Mouse (Mus musculus) G1E (cell line): ENCODE measurements around the gene Hs3st4. TPM values are rescaled to one million over a fixed set of nuclear protein-coding genes. Genes with fewer than 3 reads are reported as not detected.

Experiments
- ATAC-seq: 2 replicates; pipeline ENCODE4 v1.8.0; 2016; ENCODE audit warnings: mild to moderate bottlenecking; ENCODE audit not compliant: insufficient number of reproducible peaks, poor library complexity, low FRiP score, severe bottlenecking; ENCODE audit errors: extremely low read depth
- DNase-seq: peaks from one replicate; pipeline ENCODE4 v3.0.0; 2012; ENCODE audit warnings: low spot score
- H3K27me3 ChIP-seq: 2 replicates; pipeline ENCODE4 v1.6.1; 2012; ENCODE audit warnings: mild to moderate bottlenecking, low read length, inconsistent platforms; ENCODE audit not compliant: insufficient read depth
- H3K36me3 ChIP-seq: replicated peaks from 2 replicates; pipeline ENCODE3; 2012; ENCODE audit warnings: mild to moderate bottlenecking, inconsistent platforms
- H3K4me1 ChIP-seq: 2 replicates; pipeline ENCODE4 v1.6.1; 2012; ENCODE audit warnings: low read depth, low read length, inconsistent platforms, mixed read lengths; ENCODE audit not compliant: insufficient read depth
- H3K4me3 ChIP-seq: 2 replicates; pipeline ENCODE4 v1.5.1; 2012; ENCODE audit warnings: low read depth, mild to moderate bottlenecking, inconsistent platforms, low read length, moderate library complexity, mixed read lengths
- H3K9me3 ChIP-seq: replicated peaks from 2 replicates; pipeline ENCODE4 v1.6.1; 2012; ENCODE audit warnings: inconsistent platforms
- CTCF ChIP-seq: IDR thresholded peaks from 2 replicates; pipeline ENCODE4 v1.5.1; 2012; ENCODE audit warnings: low read depth, low read length, inconsistent platforms, mixed read lengths
- GATA1 ChIP-seq: IDR thresholded peaks from 2 replicates; pipeline ENCODE4 v1.6.1; 2012; ENCODE audit warnings: borderline replicate concordance, low read length, inconsistent platforms, mixed read lengths
- GATA2 ChIP-seq: IDR thresholded peaks from 2 replicates; pipeline ENCODE4 v1.6.1; 2012; ENCODE audit warnings: low read depth, low read length, inconsistent platforms, borderline replicate concordance
- POLR2AphosphoS5 ChIP-seq: IDR thresholded peaks from 2 replicates; pipeline ENCODE4 v1.6.1; 2012; ENCODE audit warnings: low read depth, low read length, inconsistent platforms; ENCODE audit not compliant: insufficient replicate concordance
- TAL1 ChIP-seq: conservative IDR thresholded peaks from 2 replicates; pipeline ENCODE4 v1.6.1; 2012; ENCODE audit warnings: low read depth, low read length, inconsistent platforms, mixed read lengths
- polyA plus RNA-seq: library from polyadenylated mRNA; stranded (reverse); fragments of >175 nt; gene quantifications from 2 replicates; pipeline ENCODE4 v1.2.3, GENCODE M21; 2012
- total RNA-seq, 2 experiments: library from RNA; stranded (forward) in 1 of 2; stranded (reverse) in 1 of 2; fragments of 200-1000 nt in 1 of 2; fragments of >200 nt in 1 of 2; fragmentation: Nextera tagmentation in 1 of 2; gene quantifications; 2 replicates each; pipeline ENCODE4 v1.2.3; 2014 to 2017

Hs3st4 gene
- total RNA-seq (2014; fragmentation: Nextera tagmentation), result not detected in 2 replicates
- not detected in 2 replicates for total RNA-seq (2017)
- polyA plus RNA-seq, result not detected in 2 replicates

GRCm38 (mm10) chr7:123982461-123983038 is at the start of gene Hs3st4:
Hs3st4 (plus strand) TSS chr7:123982869.
- H3K4me1 ChIP-seq, result no peaks in the 10 kb centered on the region
- TF ChIP-seq GATA1, result no peak
- no peak for TF ChIP-seq POLR2AphosphoS5
- TF ChIP-seq CTCF, result no peak
- TF ChIP-seq TAL1, result no peak
- no peak for TF ChIP-seq GATA2
- H3K27me3 ChIP-seq, result no peaks in the 10 kb centered on the region
- no peak for ATAC-seq
- DNase-seq, result no peak
- no peaks in the 10 kb centered on the region for H3K36me3 ChIP-seq
- peaks cover 66% of the 10 kb centered on the region for H3K9me3 ChIP-seq
- H3K4me3 ChIP-seq, result no peak within 1 kb of the TSS; the same call in 1 of the 2 replicates

- no peak overlapping the region for H3K4me3 ChIP-seq
- DNase-seq (no peak), ATAC-seq (no peak)
- TF ChIP-seq TAL1 (no peak), POLR2AphosphoS5 (no peak), GATA2 (no peak), GATA1 (no peak), CTCF (no peak)
- H3K27me3 ChIP-seq, result no peaks in the 10 kb centered on the region
- no peaks in the 10 kb centered on the region for H3K36me3 ChIP-seq
- H3K9me3 ChIP-seq, result peaks cover 5% of the 10 kb centered on the region
- no peaks in the 10 kb centered on the region for H3K4me1 ChIP-seq
Measured at GRCm38 (mm10) chr7:123946836-123947235, 35.8 kb upstream of the Hs3st4 start.

GRCm38 (mm10) chr7:123963021-123963420 is 19.6 kb upstream of the Hs3st4 start:
- H3K4me1 ChIP-seq, result no peaks in the 10 kb centered on the region
- ATAC-seq, result no peak
- H3K27me3 ChIP-seq, result no peaks in the 10 kb centered on the region
- H3K36me3 ChIP-seq, result no peaks in the 10 kb centered on the region
- peaks cover 73% of the 10 kb centered on the region for H3K9me3 ChIP-seq
- DNase-seq, result no peak
- no peak overlapping the region for H3K4me3 ChIP-seq
- TF ChIP-seq GATA2, result no peak
- no peak for TF ChIP-seq GATA1
- no peak for TF ChIP-seq TAL1
- no peak for TF ChIP-seq CTCF
- TF ChIP-seq POLR2AphosphoS5, result no peak

- DNase-seq (no peak), ATAC-seq (no peak)
- H3K36me3 ChIP-seq, result no peaks in the 10 kb centered on the region
- no peaks in the 10 kb centered on the region for H3K27me3 ChIP-seq
- no peak overlapping the region for H3K4me3 ChIP-seq
- no peak for TF ChIP-seq CTCF
- no peak for TF ChIP-seq GATA1
- no peak for TF ChIP-seq TAL1
- TF ChIP-seq POLR2AphosphoS5, result no peak
- TF ChIP-seq GATA2, result no peak
- H3K4me1 ChIP-seq, result no peaks in the 10 kb centered on the region
- peaks cover 71% of the 10 kb centered on the region for H3K9me3 ChIP-seq
Measured at GRCm38 (mm10) chr7:123964559-123965142, 18.0 kb upstream of the Hs3st4 start.

GRCm38 (mm10) chr7:123965515-123965914 is 17.2 kb upstream of the Hs3st4 start:
- ATAC-seq, result no peak

GRCm38 (mm10) chr7:123975441-123975840 is 7.2 kb upstream of the Hs3st4 start:
- Histone ChIP-seq H3K36me3 (no peaks in the 10 kb centered on the region), H3K27me3 (no peaks in the 10 kb centered on the region), H3K4me3 (no peak overlapping the region), H3K9me3 (peaks cover 36% of the 10 kb centered on the region), H3K4me1 (no peaks in the 10 kb centered on the region)
- no peak for TF ChIP-seq CTCF
- TF ChIP-seq GATA2, result no peak
- no peak for TF ChIP-seq TAL1
- TF ChIP-seq POLR2AphosphoS5, result no peak
- no peak for TF ChIP-seq GATA1
- ATAC-seq, result no peak
- no peak for DNase-seq

More at GRCm38 (mm10) chr7:123965515-123965914, 17.2 kb upstream of the Hs3st4 start:
- Histone ChIP-seq H3K36me3 (no peaks in the 10 kb centered on the region), H3K9me3 (peaks cover 71% of the 10 kb centered on the region), H3K4me1 (no peaks in the 10 kb centered on the region), H3K4me3 (no peak overlapping the region), H3K27me3 (no peaks in the 10 kb centered on the region)
- DNase-seq, result no peak
- TF ChIP-seq CTCF (no peak), GATA1 (no peak), GATA2 (no peak), POLR2AphosphoS5 (no peak), TAL1 (no peak)
